Mouse (Mus musculus): ENCODE measurements around the gene Lrrc51.

DNA sequence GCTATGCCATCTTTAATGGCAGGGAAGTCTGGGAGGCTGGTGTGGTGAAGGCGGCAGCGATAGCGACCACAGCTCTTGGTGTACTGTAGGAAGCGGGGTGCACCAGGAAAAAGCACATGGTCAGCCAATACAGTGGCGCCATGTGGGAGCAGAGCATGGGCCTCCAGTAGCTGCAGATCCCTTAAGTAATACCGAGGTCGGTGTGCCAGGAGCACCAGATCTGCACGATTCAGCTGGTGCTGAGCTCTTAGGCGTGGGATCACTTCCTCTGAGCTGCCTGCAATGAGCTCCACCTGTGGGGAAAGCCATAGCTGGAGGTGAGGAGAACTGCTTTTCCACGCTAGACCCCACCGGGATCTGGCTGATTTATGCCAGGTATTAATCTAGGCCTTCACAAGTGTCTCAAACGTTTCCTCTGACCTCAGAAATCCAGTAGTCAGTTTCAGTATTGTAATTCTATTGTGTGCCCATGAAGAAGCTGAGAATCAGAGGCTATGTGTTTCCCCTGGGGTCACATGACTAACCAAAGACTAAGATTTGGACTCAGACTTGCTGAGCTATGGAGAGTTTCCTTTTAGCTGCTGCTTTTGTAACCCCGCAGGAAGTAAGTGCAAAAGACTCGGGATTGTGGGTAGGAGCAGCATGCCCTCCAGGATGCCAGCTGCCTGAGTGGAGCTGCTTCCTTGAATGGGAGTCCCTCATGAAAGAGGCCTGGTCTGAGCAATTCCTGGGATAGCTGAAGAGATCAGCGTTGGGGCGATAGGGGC lies 33.2 kb downstream of the Lrrc51 start:
- TF ChIP-seq CTCF (IDR thresholded peaks at IDR 0.05; ENCODE audit: low read depth) (no peak), EP300 (IDR thresholded peaks at IDR 0.05; ENCODE audit: low read depth) (no peak)

Measured in liver, embryonic 14.5 days (tissue).